Mouse (Mus musculus): ENCODE measurements around the gene Ces4a.
"Not testable (repeated sequence)": the region's sequence is repeated elsewhere in the genome, so short reads cannot be mapped to it uniquely, and the experiment has no call there.

- TF ChIP-seq CTCF (IDR thresholded peaks at IDR 0.05; ENCODE audit: extremely low read depth, insufficient read length, insufficient replicate concordance, low read depth, low read length); POLR2A (IDR thresholded peaks at IDR 0.05; ENCODE audit: low read depth, low read length): not testable (repeated sequence)
Measured at GRCm38 (mm10) chr8:105175287-105175686, 43.7 kb downstream of the Ces4a start.

Data from small intestine, adult 2 months (tissue).